Mouse (Mus musculus) embryonic fibroblast, embryonic 13.5 days (primary cell): ENCODE data around the gene Gm7970.
"Not testable (repeated sequence)": the region's sequence is repeated elsewhere in the genome, so short reads cannot be mapped to it uniquely, and the experiment has no call there.

ENCODE experiments used
- CTCF ChIP-seq: IDR thresholded peaks from 2 replicates; pipeline ENCODE4 v1.5.1; 2011; ENCODE audit warnings: mild to moderate bottlenecking, control low read depth, low read length, moderate library complexity, borderline replicate concordance; ENCODE audit not compliant: insufficient read depth
- POLR2A ChIP-seq: IDR thresholded peaks from 2 replicates; pipeline ENCODE4 v1.6.1; 2011; ENCODE audit warnings: low read depth, mild to moderate bottlenecking, control low read depth, low read length, moderate library complexity

- not testable (repeated sequence) for TF ChIP-seq POLR2A, CTCF
Observed at GRCm38 (mm10) chr14:41600935-41601334, 45.6 kb upstream of the Gm7970 start.
